Mouse (Mus musculus) C2C12 (cell line): ENCODE data around the gene Ccdc96.

ENCODE experiments used
- CTCF ChIP-seq: IDR thresholded peaks from one replicate; pipeline ENCODE4 v1.5.1; 2011; ENCODE audit not compliant: control insufficient read depth, insufficient read depth, insufficient read length
- MYOD1 ChIP-seq: IDR thresholded peaks from one replicate; pipeline ENCODE4 v1.6.1; 2011; ENCODE audit warnings: low read depth; ENCODE audit not compliant: control insufficient read depth, insufficient read length

- no peak for TF ChIP-seq CTCF
- no peak for TF ChIP-seq MYOD1
These were observed 38.1 kb upstream of the Ccdc96 start for GRCm38 (mm10) chr5:36446166-36446890.
